Mouse (Mus musculus) lung, embryonic 16.5 days (tissue): ENCODE results near the gene Ap2a2. TPM values are rescaled to one million over a fixed set of nuclear protein-coding genes. Genes with fewer than 3 reads are reported as not detected.
"Not testable (repeated sequence)": the region's sequence is repeated elsewhere in the genome, so short reads cannot be mapped to it uniquely, and the experiment has no call there.

Experiments used
- ATAC-seq: fragments of 200-750 bp; cut with Nextera tagmentation; 2 replicates; pipeline ENCODE4 v1.8.0; 2017; ENCODE audit warnings: low read depth, mild to moderate bottlenecking, moderate library complexity
- H3K27ac ChIP-seq: fragments of 300-500 bp; sonication (generic); 2 replicates; pipeline ENCODE4 v1.5.1; 2014; ENCODE audit warnings: mild to moderate bottlenecking, control low read depth, low read length
- H3K27me3 ChIP-seq: fragments of 300-500 bp; sonication (generic); 2 replicates; pipeline ENCODE4 v1.6.1; 2014; ENCODE audit warnings: low read depth, low read length, mixed read lengths; ENCODE audit not compliant: control insufficient read depth, insufficient read depth
- H3K36me3 ChIP-seq: fragments of 300-500 bp; sonication (generic); 2 replicates; pipeline ENCODE4 v1.6.1; 2014; ENCODE audit warnings: low read length; ENCODE audit not compliant: control insufficient read depth, insufficient read depth
- H3K4me1 ChIP-seq: fragments of 300-500 bp; sonication (generic); replicated peaks from 2 replicates; pipeline ENCODE4 v1.6.1; 2014; ENCODE audit warnings: low read length, mixed read lengths; ENCODE audit not compliant: control insufficient read depth, insufficient read depth
- H3K4me2 ChIP-seq: fragments of 300-500 bp; sonication (generic); 2 replicates; pipeline ENCODE4 v1.6.1; 2014; ENCODE audit warnings: low read depth, low read length, control low read depth
- H3K4me3 ChIP-seq: fragments of 300-500 bp; sonication (generic); 2 replicates; pipeline ENCODE4 v1.5.1; 2014; ENCODE audit warnings: mild to moderate bottlenecking, low read length, control low read depth
- H3K9ac ChIP-seq: fragments of 300-500 bp; sonication (generic); 2 replicates; pipeline ENCODE4 v1.6.1; 2014; ENCODE audit warnings: low read length, control low read depth
- H3K9me3 ChIP-seq: fragments of 300-500 bp; sonication (generic); 2 replicates; pipeline ENCODE4 v1.6.1; 2016; ENCODE audit warnings: low read length; ENCODE audit not compliant: control insufficient read depth
- WGBS: fragments of 180-500 bp; shearing (Covaris S2); extraction: QIAGEN DNeasy Blood & Tissue Kit; methylation state at CpG from one replicate; pipeline ENCODE4 v1.1.7; 2014; 5-methylcytosine and 5-hydroxymethylcytosine counted together
- polyA plus RNA-seq: library from polyadenylated mRNA; unstranded; fragments of >200 nt; fragmentation: Nextera tagmentation; extraction: Ambion mirVana; gene quantifications from 2 replicates; pipeline ENCODE4 v1.2.1, GENCODE M21; 2015

The Ap2a2 gene
- polyA plus RNA-seq, 1 experiment from 2014 or later = 69.1 TPM

- H3K9me3 ChIP-seq = no peaks in the 10 kb centered on the region
- no peaks in the 10 kb centered on the region for H3K4me1 ChIP-seq
- H3K4me3 ChIP-seq = no peak overlapping the region
- H3K4me2 ChIP-seq = no peak overlapping the region
- H3K27me3 ChIP-seq = no peaks in the 10 kb centered on the region
- WGBS = 83% methylated on average over 4 of the region's 5 CpGs
- ATAC-seq = no peak
- H3K9ac ChIP-seq = no peak overlapping the region
- no peak overlapping the region for H3K27ac ChIP-seq
- H3K36me3 ChIP-seq = peaks cover 3% of the 10 kb centered on the region; the same call in 1 of the 2 replicates
These were observed 22.3 kb downstream of the Ap2a2 start for GRCm38 (mm10) chr7:141584048-141584841.

GRCm38 (mm10) chr7:141585288-141585687 is 23.3 kb downstream of the Ap2a2 start:
- Histone ChIP-seq H3K27me3 (no peaks in the 10 kb centered on the region), H3K36me3 (peaks cover 8% of the 10 kb centered on the region), H3K9me3 (no peaks in the 10 kb centered on the region), H3K9ac (no peak overlapping the region), H3K27ac (no peak overlapping the region), H3K4me1 (no peaks in the 10 kb centered on the region), H3K4me3 (no peak overlapping the region), H3K4me2 (no peak overlapping the region)
- ATAC-seq = peak; percentile 17; the same call in 1 of the 2 replicates
- WGBS = 55% methylated on average over 4 of the region's 4 CpGs

GRCm38 (mm10) chr7:141585881-141586280 is 23.9 kb downstream of the Ap2a2 start:
- Histone ChIP-seq H3K27ac (no peak overlapping the region), H3K9me3 (no peaks in the 10 kb centered on the region), H3K27me3 (no peaks in the 10 kb centered on the region), H3K4me2 (no peak overlapping the region), H3K9ac (no peak overlapping the region), H3K4me3 (no peak overlapping the region), H3K36me3 (peaks cover 14% of the 10 kb centered on the region), H3K4me1 (no peaks in the 10 kb centered on the region)
- WGBS = 78% methylated on average over 1 of the region's 1 CpGs
- no peak for ATAC-seq

- Histone ChIP-seq H3K36me3 (peaks cover 17% of the 10 kb centered on the region), H3K4me2 (no peak overlapping the region), H3K9me3 (no peaks in the 10 kb centered on the region), H3K9ac (no peak overlapping the region), H3K27ac (no peak overlapping the region), H3K4me1 (no peaks in the 10 kb centered on the region), H3K27me3 (no peaks in the 10 kb centered on the region), H3K4me3 (no peak overlapping the region)
- 77% methylated on average over 6 of the region's 6 CpGs for whole genome bisulfite sequencing
- no peak for ATAC-seq
These were observed 26.9 kb downstream of the Ap2a2 start for GRCm38 (mm10) chr7:141588890-141589289.

- 91% methylated on average over 6 of the region's 7 CpGs for WGBS
- H3K27ac ChIP-seq, H3K9me3 ChIP-seq, H3K27me3 ChIP-seq, H3K4me3 ChIP-seq, H3K4me2 ChIP-seq, ATAC-seq, H3K4me1 ChIP-seq, H3K9ac ChIP-seq: not testable (repeated sequence)
- H3K36me3 ChIP-seq = peaks cover 17% of the 10 kb centered on the region
These were observed 28.3 kb downstream of the Ap2a2 start for GRCm38 (mm10) chr7:141590249-141590648.

DNA sequence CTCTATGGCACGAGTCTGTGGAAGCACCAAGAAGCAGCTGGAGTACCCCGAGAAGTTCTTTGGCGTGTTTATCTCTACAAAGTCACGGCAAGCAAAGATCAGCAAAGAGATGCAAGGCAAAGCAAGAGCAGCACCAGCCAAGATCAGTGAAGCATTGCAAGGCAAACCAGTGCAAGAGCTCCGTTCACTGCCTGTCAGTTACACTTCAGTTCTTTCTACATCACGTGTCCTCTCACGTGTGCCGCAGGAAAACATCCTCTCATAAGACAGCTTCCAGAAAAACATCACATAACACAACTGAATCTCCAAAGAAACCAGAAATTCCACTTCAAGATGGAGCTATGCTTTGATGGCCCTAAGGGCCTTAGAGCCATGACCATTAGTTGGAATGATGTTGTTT is 29.0 kb downstream of the Ap2a2 start:
- H3K27ac ChIP-seq = no peak overlapping the region
- H3K9me3 ChIP-seq = no peaks in the 10 kb centered on the region
- no peak overlapping the region for H3K4me3 ChIP-seq
- H3K4me1 ChIP-seq = no peaks in the 10 kb centered on the region
- no peak for ATAC-seq
- H3K27me3 ChIP-seq = no peaks in the 10 kb centered on the region
- WGBS = 89% methylated on average over 8 of the region's 8 CpGs
- H3K36me3 ChIP-seq = peaks cover 17% of the 10 kb centered on the region
- no peak overlapping the region for H3K4me2 ChIP-seq
- no peak overlapping the region for H3K9ac ChIP-seq

DNA sequence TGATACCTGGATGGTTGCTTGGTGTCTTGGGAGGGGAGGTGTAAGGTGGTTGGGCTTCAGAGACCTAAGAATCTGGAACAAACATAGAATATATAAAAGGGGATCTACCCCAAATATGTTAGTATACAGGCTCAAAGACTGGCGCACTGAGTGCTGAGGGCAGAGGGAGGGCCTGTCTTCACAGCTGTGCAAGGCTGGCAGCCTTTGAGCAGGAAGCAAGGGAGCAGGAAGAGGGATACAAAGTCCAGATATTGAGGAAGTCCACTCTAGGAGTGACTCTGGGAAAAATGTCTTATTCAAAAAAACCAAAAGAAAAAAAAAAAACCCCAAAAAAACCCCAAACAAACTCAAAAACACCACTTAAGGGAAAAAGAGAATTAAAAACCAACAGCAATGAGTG is 30.1 kb downstream of the Ap2a2 start:
- H3K27me3 ChIP-seq = no peaks in the 10 kb centered on the region
- H3K36me3 ChIP-seq = peaks cover 17% of the 10 kb centered on the region
- H3K9me3 ChIP-seq = no peaks in the 10 kb centered on the region
- ATAC-seq = no peak
- no peak overlapping the region for H3K4me2 ChIP-seq
- H3K27ac ChIP-seq = no peak overlapping the region
- no peaks in the 10 kb centered on the region for H3K4me1 ChIP-seq
- no peak overlapping the region for H3K9ac ChIP-seq
- 71% methylated on average over 1 of the region's 1 CpGs for WGBS
- H3K4me3 ChIP-seq = no peak overlapping the region

GRCm38 (mm10) chr7:141593056-141593455 is 31.1 kb downstream of the Ap2a2 start:
- H3K4me2 ChIP-seq = no peak overlapping the region
- H3K4me3 ChIP-seq = no peak overlapping the region
- H3K36me3 ChIP-seq = peaks cover 22% of the 10 kb centered on the region
- no peak overlapping the region for H3K27ac ChIP-seq
- H3K27me3 ChIP-seq = no peaks in the 10 kb centered on the region
- ATAC-seq = no peak
- 92% methylated on average over 6 of the region's 6 CpGs for WGBS
- no peaks in the 10 kb centered on the region for H3K9me3 ChIP-seq
- no peaks in the 10 kb centered on the region for H3K4me1 ChIP-seq
- no peak overlapping the region for H3K9ac ChIP-seq

- ATAC-seq = no peak
- no peak overlapping the region for H3K27ac ChIP-seq
- no peak overlapping the region for H3K4me3 ChIP-seq
- H3K4me1 ChIP-seq = no peaks in the 10 kb centered on the region
- WGBS = 81% methylated on average over 1 of the region's 1 CpGs
- no peak overlapping the region for H3K9ac ChIP-seq
- H3K36me3 ChIP-seq = peaks cover 21% of the 10 kb centered on the region
- H3K27me3 ChIP-seq = no peaks in the 10 kb centered on the region
- H3K9me3 ChIP-seq = no peaks in the 10 kb centered on the region
- H3K4me2 ChIP-seq = no peak overlapping the region
These were observed 35.0 kb downstream of the Ap2a2 start for GRCm38 (mm10) chr7:141596971-141597370.
